Mouse (Mus musculus) heart, postnatal 4 days (tissue): ENCODE results near the gene Map3k5. TPM values are rescaled to one million over a fixed set of nuclear protein-coding genes. Genes with fewer than 3 reads are reported as not detected.
"Not testable (repeated sequence)": the region's sequence is repeated elsewhere in the genome, so short reads cannot be mapped to it uniquely, and the experiment has no call there.

Experiments used
- DNase-seq: peaks from one replicate; pipeline ENCODE4 v3.0.0; 2021
- total RNA-seq, 2 experiments: library from RNA; stranded (reverse); gene quantifications; 2 replicates each; pipeline ENCODE4 v1.2.3; 2021

Gene Map3k5
- total RNA-seq, 2 experiments from 2014 or later: 27.7 to 28.3 TPM

DNA sequence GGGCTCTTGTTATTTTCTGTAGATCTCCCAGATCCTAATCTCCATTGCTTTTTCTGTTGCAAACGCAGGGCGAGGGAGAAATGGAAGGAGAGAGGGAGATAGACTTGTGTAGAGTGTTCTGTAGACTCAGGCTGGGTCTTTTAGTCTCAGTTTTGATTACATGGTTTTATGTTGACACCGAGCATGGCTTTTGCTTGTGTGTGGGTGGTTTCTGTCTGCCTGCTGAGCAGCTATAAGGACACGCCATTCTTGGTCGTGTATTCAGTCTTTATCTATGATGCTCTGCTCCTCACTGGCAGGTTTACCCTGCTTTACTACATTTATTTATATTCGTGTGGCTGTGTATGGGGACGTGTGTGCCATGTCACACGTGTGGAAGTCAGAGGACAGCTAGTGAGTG, 34.2 kb downstream of the Map3k5 start:
- DNase-seq: no peak

GRCm38 (mm10) chr10:19969831-19970460, 35.7 kb downstream of the Map3k5 start:
- DNase-seq: no peak

- not testable (repeated sequence) for DNase-seq
These were observed 37.2 kb downstream of the Map3k5 start for GRCm38 (mm10) chr10:19971491-19971890.

- DNase-seq: no peak
These were observed 39.2 kb downstream of the Map3k5 start for GRCm38 (mm10) chr10:19973321-19974108.

DNA sequence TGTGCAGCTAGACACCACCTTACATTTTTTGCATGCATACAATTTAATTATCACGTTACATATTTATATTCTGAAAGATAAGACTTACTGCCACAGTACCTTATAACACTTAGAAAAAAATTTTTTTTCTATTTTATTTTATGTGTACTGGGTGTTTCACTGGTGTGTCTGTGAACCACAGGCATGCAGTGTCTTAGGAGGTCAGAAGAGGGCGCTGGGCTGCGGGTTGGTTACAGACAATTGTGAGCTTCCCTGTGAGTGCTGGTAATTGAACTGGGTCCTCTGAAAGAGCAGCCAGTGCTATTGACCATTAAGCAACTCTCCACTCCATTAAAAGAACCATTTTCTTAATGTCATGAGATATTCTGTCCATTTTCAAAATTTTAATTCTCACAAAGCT, 43.3 kb downstream of the Map3k5 start:
- no peak for DNase-seq

GRCm38 (mm10) chr10:19978662-19979199, 44.5 kb downstream of the Map3k5 start:
- no peak for DNase-seq

- DNase-seq: no peak
These were observed 53.5 kb downstream of the Map3k5 start for GRCm38 (mm10) chr10:19987736-19988135.

GRCm38 (mm10) chr10:19989986-19990385, 55.7 kb downstream of the Map3k5 start:
- DNase-seq: no peak

DNA sequence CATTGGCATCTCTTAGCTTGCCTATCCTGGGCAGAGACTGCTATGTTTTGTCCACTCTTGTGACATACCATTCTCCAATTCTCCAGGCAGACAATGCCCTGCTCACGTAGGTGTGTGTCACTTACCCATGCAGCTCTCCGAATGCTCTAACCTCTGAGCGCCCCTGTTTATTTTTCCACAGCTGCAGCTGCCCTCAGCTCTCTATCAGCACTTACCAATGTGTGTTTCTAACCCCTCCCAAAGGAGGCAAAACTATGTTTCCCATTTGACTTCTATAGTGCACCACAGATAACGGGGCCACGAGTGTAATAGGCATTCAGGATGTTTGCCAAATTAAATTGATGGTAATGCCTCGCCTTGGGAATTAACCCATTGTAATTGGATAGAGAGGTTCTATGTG, 56.4 kb downstream of the Map3k5 start:
- no peak for DNase-seq

DNA sequence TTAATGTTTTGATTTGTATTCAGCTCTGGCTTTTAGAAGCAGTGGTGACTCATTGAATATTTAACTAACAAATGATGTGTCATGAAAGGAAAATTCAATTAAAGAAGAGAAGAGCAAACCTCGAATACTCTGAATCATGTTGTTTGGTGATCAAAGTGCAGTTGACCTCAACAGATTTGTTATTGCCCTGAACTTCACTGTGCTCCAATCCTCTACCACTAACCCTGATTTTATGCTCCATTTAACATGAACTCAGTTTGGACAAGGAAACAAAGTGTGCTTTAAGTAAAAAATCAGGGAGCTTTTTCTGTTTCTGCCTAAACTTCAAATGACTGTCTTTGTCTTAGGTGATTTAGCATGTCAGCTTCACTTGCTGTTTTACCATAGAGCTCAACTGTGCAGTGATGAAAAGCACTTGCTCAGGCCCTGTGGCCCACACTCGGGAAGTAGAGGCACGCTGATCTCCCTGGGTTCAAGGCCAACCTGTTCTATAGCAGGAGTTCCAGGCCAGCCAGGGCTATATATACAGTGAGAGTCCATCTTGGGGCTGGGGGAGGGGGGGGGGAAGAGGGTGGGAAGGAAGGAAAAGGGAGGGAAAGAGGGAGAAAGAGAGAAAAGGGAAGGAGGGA, 57.1 kb downstream of the Map3k5 start:
- no peak for DNase-seq

- no peak for DNase-seq
These were observed 57.6 kb downstream of the Map3k5 start for GRCm38 (mm10) chr10:19991866-19992252.

GRCm38 (mm10) chr10:19994469-19995450, 60.5 kb downstream of the Map3k5 start:
- no peak for DNase-seq

DNA sequence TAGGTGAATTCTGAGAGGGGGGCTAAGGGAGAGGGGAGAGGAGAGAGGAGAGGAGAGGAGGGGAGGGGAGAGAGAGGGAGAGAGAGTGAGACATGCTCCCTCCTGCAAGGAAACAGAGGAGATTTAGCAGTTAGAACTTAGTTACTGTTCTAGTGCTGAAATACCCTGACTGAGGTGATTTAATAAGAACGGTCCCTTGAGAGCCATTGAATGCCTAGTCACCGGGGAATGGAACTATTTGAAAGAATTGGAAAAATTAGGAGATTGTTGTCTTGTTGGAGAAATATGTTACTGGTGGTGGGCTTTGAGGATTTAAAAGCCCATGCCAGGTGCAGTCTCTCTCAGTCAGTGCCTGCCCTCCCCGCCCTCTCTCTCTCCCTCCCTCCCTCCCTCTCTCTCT, 61.9 kb downstream of the Map3k5 start:
- DNase-seq: no peak

- DNase-seq: no peak
These were observed 65.6 kb downstream of the Map3k5 start for GRCm38 (mm10) chr10:19999703-20000407.

DNA sequence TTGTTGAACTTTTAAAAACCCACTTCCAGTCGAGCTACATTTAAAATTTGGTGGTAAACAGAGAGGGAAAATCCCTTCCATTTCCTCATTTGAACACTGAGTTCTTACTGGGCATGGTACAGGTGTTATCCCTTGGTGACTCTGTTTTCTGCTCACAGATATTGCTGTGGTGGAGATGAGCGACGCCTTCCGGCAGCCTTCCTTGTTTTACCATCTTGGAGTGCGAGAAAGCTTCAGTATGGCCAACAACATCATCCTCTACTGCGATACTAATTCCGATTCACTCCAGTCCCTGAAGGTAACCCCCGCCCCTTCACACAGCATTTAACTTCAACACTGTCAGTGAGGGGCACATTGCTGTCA, 66.1 kb downstream of the Map3k5 start:
- DNase-seq: no peak

DNA sequence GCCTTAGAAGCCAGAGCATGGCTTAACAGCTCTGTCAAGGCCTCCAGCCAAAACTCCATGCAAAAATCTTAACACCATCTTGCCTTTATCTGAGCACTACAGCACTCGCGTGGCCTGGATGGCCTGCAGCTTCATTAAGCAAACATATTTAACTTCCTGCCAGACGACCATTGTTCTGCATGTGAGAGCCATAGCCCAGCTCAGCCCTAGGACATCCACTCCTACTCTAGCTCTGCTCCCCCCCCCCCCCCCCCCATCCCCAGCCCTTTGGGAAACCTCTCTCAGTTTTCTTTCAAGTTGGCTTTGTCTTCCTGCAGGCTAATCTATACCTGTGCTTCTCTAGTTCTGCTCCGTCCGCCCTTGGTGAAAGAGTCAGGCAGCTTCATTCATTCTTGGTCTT, 67.7 kb downstream of the Map3k5 start:
- DNase-seq: no peak

GRCm38 (mm10) chr10:20003006-20003405, 68.7 kb downstream of the Map3k5 start:
- DNase-seq: no peak

GRCm38 (mm10) chr10:20004786-20005185, 70.5 kb downstream of the Map3k5 start:
- no peak for DNase-seq

GRCm38 (mm10) chr10:20005491-20005952, 71.2 kb downstream of the Map3k5 start:
- DNase-seq: no peak

- DNase-seq: no peak
These were observed 72.2 kb downstream of the Map3k5 start for GRCm38 (mm10) chr10:20006333-20007093.

- no peak for DNase-seq
These were observed 75.0 kb downstream of the Map3k5 start for GRCm38 (mm10) chr10:20009310-20009709.
